Mouse (Mus musculus) ZHBTc4 (cell line): ENCODE data around the gene Ptprm.

ENCODE experiments used
- DNase-seq: peaks from one replicate; pipeline ENCODE4 v3.0.0-alpha.2; 2011; ENCODE audit warnings: low read depth, low spot score

Gene Ptprm

GRCm38 (mm10) chr17:66991815-66992214, 362.4 kb downstream of the Ptprm start:
- no peak for DNase-seq

- DNase-seq, result no peak
Measured at GRCm38 (mm10) chr17:66990761-66991160, 363.5 kb downstream of the Ptprm start.

GRCm38 (mm10) chr17:66988014-66988413, 366.2 kb downstream of the Ptprm start:
- no peak for DNase-seq

- DNase-seq, result no peak
Measured at GRCm38 (mm10) chr17:66981649-66982048, 372.6 kb downstream of the Ptprm start.

GRCm38 (mm10) chr17:66979971-66980370, 374.3 kb downstream of the Ptprm start:
- no peak for DNase-seq

GRCm38 (mm10) chr17:66976490-66976889, 377.8 kb downstream of the Ptprm start:
- no peak for DNase-seq

GRCm38 (mm10) chr17:66972976-66973375, 381.3 kb downstream of the Ptprm start:
- no peak for DNase-seq

GRCm38 (mm10) chr17:66960986-66961385, 393.3 kb downstream of the Ptprm start:
- DNase-seq, result no peak

- DNase-seq, result no peak
Measured at GRCm38 (mm10) chr17:66960557-66960956, 393.7 kb downstream of the Ptprm start.

- no peak for DNase-seq
Measured at GRCm38 (mm10) chr17:66959815-66960214, 394.4 kb downstream of the Ptprm start.

GRCm38 (mm10) chr17:66958766-66959165, 395.5 kb downstream of the Ptprm start:
- DNase-seq, result no peak

- DNase-seq, result no peak
Measured at GRCm38 (mm10) chr17:66944498-66944897, 409.8 kb downstream of the Ptprm start.

GRCm38 (mm10) chr17:66943539-66943938, 410.7 kb downstream of the Ptprm start:
- no peak for DNase-seq

GRCm38 (mm10) chr17:66925611-66926010, 428.6 kb downstream of the Ptprm start:
- DNase-seq, result no peak

- DNase-seq, result no peak
Measured at GRCm38 (mm10) chr17:66914696-66915095, 439.6 kb downstream of the Ptprm start.

- no peak for DNase-seq
Measured at GRCm38 (mm10) chr17:66912533-66912932, 441.7 kb downstream of the Ptprm start.

- no peak for DNase-seq
Measured at GRCm38 (mm10) chr17:66912120-66912519, 442.1 kb downstream of the Ptprm start.

GRCm38 (mm10) chr17:66909901-66910300, 444.4 kb downstream of the Ptprm start:
- DNase-seq, result no peak

GRCm38 (mm10) chr17:66908921-66909320, 445.3 kb downstream of the Ptprm start:
- DNase-seq, result no peak

GRCm38 (mm10) chr17:66894181-66894580, 460.1 kb downstream of the Ptprm start:
- no peak for DNase-seq

- DNase-seq, result no peak
Measured at GRCm38 (mm10) chr17:66891916-66892315, 462.3 kb downstream of the Ptprm start.

- no peak for DNase-seq
Measured at GRCm38 (mm10) chr17:66891067-66891862, 463.0 kb downstream of the Ptprm start.

- DNase-seq, result no peak
Measured at GRCm38 (mm10) chr17:66882304-66882703, 472.0 kb downstream of the Ptprm start.
